Mouse (Mus musculus) mouse trophoblast stem cell (cell line): ENCODE measurements around the gene Rfk.

Experiments
- in situ Hi-C, 2 experiments: fragments of 300-500 bp; cut with MseI, MboI; formaldehyde crosslinking; loops; 2 replicates in 1 of 2; 3 replicates in 1 of 2; pipeline ENCODE4 v1.15.1; 2025

The Rfk gene

DNA sequence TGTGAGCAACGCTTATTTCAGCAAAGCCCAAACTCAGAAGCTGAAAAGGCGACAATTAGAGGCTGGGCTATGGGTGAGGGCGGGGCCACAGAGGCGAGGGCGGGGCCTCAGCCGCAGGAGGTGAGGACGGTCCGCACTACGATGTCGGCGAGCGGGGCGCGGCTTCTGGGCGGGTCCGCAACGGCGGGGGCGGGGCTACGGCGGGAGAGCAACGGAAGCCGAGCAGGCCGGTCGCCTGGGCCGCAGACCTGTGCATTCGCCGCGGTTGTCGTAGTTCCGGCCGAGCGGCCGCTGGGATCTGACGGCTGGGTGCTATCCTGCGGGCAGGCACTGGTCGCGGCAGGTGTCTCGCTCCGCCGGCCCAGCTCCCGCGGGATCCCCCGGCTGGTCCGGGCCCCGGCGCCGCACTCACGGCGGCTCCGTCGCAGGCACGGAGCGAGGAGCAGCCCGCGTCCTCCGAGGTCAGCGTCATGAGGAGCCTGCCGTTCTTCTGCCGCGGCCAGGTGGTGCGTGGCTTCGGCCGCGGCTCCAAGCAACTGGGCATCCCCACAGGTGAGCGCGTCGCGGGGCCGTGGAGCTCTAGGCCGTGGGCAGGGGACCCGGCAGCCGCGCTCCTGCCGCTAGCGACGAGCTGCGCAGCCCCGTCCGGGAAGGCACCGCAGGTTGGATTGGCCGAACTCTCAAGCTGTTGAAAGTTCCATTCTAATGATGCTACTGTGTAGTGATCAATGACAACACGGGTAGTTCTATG is at the start of gene Rfk:
Gene Rfk, plus strand, starts transcription at position 203 of the 751 bp plus-strand sequence.
- in situ Hi-C loops = no loop called here

DNA sequence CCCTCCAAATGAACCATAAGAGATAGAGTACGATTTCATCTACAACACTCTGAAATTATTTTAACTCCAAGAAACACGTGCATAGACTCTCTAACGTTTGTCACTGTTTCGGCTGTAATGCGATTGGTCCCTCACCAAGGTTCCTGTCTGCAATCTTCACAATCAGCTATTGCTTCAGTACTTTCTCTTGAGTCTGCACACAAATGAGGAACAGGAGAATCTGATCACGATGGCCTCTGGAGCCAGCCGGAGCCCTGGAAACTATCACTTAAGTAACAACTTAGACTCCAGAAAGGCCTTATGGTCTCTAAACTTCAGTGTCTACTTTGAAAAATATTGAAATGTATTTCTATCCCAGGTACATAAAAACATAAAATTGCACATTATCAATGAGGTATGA is 49.0 kb upstream of the Rfk start:
- in situ Hi-C loops = no loop called here

DNA sequence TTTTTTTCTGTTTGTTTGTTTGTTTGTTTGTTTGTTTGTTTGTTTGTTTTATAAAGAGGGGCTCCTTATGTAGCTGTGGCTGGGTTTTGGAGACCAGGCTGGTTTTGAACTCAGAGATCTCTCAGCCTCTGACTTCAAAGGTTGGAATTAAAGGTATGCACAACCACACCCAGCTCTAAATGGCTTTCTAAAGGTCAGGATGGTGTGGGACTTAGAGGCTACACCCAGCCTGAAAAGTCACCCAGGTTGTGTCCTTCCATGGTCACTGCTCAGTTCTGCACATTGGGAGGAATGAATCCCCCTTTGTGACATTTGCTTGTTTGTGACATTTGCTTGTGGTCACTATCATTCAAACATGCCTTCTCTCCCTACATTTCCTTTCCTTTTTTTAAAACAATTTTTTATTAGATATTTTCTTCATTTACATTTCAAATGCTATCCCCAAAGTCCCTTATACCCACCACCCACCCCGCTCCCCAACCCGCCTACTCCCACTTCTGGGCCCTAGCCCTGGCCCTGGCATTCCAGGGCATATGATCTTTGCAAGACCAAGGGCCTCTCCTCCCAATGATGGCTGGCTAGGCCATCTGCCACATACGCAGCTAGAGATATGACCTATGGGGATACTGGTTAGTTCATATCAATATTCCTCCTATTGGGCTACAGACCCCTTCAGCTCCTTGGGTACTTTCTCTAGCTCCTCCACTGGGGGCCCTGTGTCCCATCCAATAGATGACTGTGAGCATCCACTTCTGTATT is 46.9 kb upstream of the Rfk start:
- in situ Hi-C loops = no loop called here

DNA sequence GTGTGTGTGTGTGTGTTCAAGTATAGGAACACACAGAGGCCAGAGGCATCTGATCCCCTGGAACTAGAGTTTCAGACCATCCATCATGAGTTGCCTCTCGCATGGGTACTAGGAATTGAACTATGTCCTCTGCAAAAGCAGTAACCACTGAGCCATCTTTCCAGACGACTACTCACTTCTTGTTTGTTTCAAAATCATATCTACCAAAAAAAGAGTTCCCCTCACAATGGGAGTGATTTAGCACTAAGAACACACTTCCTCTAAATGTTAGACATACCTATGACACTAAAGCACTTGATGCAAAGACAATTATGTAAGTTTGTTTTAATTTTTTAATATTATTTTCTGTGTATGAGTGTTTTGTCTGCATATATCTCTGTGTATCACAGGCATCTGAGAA is 46.0 kb upstream of the Rfk start:
- in situ Hi-C loops = no loop called here

DNA sequence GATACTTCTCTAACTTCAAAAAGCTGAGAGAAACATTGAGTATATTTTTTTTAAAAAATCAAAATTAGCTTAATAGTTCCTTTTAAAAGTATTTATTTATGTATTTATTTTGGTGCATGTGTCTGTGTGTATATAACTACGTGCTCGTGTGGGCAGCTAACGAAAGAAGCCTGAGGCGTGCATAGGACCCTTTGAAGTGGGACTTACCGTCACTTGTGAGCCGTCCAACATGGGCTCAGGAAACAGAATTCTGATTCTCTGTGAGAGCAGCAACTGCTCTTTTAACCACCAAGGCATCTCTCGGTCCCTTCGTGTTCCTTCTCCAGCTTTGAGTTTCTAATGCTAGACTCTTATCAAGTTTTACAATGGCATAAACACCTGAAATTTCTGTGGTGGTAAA is 40.1 kb upstream of the Rfk start:
- in situ Hi-C loops = loop anchor here in 1 of 2 experiments (10.0 kb wide), 1 partner anchor 189 kb away; no protein-coding TSS in a partner anchor

DNA sequence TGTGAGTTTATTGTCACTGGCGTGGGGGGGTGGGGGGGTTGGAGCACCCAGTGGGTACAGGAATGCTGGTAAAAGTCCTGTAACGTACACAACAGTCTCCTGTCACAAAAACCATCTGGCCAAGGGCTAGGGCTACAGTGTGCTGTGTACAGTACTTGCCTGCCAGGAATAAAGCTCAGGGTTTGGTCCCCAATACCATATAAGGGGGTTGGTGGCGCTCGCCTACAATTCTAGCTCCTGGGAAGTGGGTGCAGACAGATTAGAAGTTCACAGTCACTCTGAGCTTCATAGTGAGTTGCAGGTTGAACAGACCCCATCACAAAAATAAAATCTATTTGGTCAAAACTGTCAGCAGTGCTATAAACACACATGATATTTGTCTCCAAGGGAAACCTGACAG is 39.5 kb upstream of the Rfk start:
- in situ Hi-C loops = loop anchor here in 1 of 2 experiments (10.0 kb wide), 1 partner anchor 190 kb away; no protein-coding TSS in a partner anchor

DNA sequence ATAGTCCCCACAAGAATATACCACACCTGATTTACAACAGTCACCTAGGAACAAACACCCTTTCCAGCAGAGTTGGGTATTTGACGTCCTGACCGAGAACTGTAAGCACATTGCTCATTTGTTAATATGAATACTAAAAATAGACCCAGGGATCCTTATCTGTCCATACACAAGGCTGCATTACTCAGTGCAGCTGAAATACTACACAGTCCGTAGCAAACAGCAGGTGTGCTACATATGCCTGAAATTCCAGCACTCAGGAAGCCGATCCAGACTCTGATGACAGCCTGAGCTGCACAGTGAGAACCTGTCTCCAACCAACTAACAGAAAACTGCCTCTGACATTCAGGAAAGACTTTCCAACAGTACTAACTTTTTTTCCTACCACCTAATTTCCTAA is 39.0 kb upstream of the Rfk start:
- in situ Hi-C loops = loop anchor here in 1 of 2 experiments (10.0 kb wide), 1 partner anchor 190 kb away; no protein-coding TSS in a partner anchor

DNA sequence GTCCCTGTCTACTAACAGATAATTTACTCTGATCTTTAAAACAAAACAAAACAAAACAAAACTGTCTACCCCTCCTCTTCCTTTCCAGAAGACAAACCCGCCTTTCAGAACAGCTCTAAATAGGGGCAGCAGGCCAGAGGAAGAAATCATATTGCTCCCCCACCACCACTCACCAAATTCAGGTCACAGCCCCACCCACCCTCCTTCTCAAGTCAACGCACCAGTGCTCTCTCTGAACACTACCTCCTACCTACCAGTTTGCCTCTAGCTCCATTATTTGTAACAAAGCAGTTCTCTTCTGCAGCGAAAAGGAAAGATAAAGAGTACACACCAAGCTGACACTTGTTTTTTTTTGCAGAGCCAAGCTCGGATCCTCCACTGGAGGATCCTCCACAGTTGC is 38.5 kb upstream of the Rfk start:
- in situ Hi-C loops = loop anchor here in 1 of 2 experiments (10.0 kb wide), 1 partner anchor 191 kb away; no protein-coding TSS in a partner anchor

DNA sequence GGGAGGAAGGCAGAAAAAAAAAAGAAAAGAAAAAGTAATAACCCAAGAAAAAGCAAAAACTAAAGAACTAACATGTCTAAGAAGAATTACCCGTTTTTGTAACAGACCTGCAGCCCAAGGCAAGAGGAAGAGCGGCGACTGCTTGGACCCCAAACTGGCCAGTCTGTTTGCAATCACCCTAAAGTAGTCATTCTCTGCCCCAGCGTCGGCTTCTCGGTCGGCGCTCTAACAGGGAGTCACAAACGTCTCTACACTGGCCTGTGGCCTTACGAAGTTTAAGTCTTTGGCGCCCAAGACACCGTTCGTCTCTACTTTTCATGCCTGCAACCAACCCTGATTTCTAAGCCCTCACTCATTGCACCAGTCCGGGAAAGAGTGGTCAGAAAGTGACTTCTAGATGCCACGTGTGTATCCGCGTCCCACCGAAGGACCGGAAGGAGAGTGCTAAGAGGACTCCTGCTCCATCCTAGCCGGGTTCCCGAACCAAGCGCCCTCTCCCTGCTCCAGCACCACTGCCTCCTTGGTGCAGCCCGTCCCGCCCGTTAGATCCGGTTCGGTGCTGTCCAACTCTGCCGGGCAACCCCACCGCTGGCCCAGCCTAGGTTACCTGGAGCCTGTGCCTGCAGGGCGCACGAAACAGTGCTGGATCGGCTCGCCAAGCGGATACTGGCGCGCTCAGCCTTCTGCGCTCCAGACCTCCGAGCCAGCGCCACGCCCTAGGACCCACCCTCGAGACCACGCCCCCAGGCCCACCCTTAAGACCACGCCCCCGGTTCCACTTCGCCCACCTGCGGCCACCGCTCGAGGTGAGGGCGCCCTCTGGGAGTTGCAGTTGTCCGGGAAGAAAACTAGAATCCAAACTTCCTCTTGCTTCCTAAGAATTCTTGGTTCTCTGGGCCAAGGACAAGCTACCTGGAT is 37.6 kb upstream of the Rfk start:
- in situ Hi-C loops = loop anchor here in 1 of 2 experiments (10.0 kb wide), 1 partner anchor 191 kb away; no protein-coding TSS in a partner anchor

DNA sequence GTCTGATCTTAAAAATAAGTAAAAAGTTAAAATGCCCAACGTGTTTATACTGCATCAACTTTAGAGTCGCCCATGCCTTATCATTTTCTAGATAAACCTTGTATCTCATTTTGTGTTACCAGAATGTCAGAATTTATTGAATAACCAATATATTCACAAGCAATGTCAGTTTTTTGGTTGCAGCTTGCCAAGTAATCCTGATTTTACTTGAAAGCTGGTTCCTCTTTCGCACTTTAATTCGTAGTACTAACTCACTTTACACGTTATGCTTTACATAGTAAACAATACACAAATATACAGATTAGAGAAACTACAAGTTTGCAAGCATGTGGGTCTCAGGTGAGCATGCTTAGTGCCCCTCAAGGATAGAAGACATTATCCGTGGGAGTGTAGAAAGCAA is 36.9 kb upstream of the Rfk start:
- in situ Hi-C loops = loop anchor here in 1 of 2 experiments (10.0 kb wide), 1 partner anchor 192 kb away; no protein-coding TSS in a partner anchor

DNA sequence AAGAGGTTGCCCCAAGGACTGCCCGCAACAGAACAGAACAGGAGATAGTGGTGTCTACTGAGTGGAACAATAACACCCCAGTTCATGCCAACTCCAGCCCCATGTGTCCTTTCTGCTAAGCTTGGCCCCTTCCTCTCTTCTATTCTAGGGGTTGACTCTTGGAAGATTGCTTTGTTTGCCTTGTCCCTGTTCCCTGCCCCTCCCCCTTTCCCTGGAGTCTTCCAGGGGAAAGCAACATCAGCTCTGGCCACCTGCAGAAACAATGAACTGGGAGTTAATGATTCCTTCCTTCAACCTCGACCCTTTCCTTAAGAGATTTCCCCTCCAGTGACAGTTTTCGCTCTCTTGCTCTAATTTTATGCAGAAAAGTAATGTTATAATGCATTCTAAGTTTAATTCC is 36.5 kb upstream of the Rfk start:
- in situ Hi-C loops = loop anchor here in 1 of 2 experiments (10.0 kb wide), 1 partner anchor 193 kb away; no protein-coding TSS in a partner anchor

DNA sequence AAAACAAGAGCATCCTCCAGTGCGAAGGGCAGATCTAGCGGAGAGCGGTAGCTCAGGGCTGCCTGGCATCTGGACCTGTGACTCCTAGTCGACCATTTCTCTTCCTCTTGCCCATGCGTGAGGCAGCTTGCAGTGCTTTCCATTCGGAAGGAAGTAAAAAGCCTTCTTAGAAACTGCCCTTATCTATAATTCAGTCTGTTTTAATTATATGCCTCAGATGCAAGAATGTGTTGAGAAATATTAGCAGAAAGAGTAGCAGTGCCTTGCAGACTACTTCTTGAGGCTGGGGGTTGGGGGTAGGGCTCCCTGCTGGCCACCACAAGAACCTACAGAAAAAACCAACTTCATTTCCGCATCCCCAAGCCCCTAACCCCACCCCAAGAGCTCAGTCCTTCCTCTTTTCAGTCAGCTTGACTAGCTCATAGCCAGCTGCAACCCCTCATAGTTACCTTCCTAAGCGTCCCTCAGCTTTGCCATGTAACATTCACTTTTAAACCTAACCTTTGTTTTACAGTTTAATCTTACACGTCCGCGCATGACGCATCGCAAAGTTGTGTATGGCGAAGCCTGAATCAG is 34.4 kb upstream of the Rfk start:
- in situ Hi-C loops = loop anchor here in 1 of 2 experiments (10.0 kb wide), 1 partner anchor 195 kb away; no protein-coding TSS in a partner anchor

DNA sequence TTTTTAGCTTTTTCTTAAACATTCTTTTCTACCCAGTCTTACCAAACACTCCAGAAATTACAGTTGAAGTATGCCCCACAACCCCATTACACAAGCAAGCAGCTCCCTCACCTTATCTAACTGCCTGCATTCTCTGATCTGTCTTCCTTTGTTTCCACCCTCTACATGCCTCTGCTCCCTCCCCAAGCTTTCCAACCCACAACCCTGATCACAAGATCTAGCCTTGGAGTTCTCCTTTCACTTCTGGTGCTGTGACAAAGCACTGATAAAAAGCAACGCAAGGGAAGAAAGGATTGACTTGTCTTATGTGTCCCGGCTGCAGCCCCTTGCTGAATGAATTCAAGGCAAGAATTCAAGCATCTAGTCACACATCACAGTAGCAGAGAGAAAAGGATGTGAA is 32.7 kb upstream of the Rfk start:
- in situ Hi-C loops = loop anchor here in 1 of 2 experiments (5.0 to 10.0 kb wide), 2 partner anchors 199 to 236 kb away; no protein-coding TSS in a partner anchor

DNA sequence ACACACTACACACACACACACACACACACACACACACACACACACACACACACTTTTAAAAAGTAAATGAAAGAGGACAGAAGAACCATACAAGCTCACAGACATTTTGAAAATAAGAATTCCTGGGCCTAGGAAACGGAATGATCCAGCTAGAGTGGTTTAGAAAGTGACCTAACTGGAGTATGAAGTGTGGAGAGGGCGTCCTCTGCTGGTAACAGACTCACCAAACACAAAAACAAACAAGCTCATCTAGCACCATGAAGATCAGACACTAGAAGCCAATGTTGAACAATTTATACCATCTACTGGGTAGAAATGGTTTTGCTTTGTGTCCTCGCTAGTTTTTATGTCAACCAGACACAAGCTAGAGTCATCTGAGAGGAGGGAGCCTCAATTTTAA is 29.1 kb upstream of the Rfk start:
- in situ Hi-C loops = loop anchor here in 1 of 2 experiments (5.0 to 10.0 kb wide), 2 partner anchors 202 to 240 kb away; no protein-coding TSS in a partner anchor

DNA sequence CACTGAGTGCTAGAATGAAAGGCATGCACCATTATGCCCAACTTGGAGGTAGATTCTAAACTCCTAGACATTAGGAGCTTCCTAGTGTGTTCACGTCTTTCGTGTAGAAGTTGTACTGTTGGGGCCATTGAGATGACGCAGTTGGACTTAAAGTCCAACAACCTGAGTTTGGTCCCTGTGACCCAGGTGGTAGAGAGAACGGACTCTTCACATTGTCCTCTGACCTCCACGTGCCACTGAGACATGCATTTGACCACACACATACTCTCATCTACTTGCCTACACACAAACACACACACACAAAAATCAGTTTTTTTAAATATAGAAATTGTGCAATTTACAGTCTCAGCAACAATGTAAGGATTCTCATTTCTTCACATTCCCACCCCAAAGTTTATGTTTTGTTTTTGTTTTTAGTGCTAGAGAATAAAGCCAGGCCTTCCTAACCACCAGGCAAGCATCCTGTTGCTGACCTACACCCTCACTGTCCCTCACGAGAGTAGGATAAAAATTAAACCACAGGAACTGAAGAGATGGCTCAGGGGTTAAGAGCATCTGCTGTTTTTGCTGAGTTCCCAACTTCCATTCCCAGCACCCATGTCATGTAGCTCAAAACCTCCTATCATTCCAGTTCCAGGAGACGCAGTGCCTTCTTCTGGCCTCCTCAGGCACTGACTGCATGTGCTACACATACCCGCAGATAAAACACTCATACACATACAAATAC is 27.3 kb upstream of the Rfk start:
- in situ Hi-C loops = loop anchor here in 1 of 2 experiments (10.0 kb wide), 1 partner anchor 242 kb away; no protein-coding TSS in a partner anchor

DNA sequence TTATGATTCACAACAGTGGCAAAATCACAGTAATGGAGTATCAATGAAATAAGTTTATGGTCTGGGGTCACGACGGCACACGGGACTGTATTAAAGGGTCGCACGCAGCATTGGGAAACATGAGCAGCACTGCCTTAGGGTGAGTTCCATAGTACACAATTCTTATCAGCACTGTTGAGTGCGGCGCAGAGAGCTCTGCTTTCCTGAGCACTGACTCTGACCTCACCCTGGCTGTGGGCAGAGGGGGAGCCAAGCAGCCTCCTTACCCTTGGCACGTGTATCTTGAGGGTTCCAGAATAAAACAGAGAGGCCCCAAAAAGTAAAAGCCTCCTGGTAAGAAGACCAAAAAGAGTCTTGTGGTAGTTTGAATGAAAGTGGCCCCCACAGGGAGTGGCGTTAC is 25.3 kb upstream of the Rfk start:
- in situ Hi-C loops = loop anchor here in 1 of 2 experiments (10.0 kb wide), 1 partner anchor 244 kb away; no protein-coding TSS in a partner anchor

DNA sequence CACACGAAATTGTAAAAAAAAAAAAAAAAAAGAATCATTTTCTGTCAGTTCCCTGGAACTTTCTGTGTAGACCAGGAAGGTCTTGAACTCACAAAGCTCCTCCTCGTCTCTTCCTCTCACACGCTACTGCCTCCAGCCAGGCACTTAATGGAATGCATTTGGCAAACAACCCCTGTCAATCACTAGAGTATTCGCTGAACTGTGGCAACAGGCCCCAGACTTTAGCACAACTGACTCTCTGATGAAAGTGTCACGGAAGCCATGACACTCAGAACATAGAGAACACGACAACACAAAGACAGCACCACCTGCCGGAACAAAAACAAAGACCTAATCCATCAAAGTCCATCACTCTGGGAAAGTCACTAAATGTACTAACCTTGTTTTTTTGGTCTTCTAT is 24.3 kb upstream of the Rfk start:
- in situ Hi-C loops = loop anchor here in 1 of 2 experiments (10.0 kb wide), 1 partner anchor 245 kb away; no protein-coding TSS in a partner anchor

DNA sequence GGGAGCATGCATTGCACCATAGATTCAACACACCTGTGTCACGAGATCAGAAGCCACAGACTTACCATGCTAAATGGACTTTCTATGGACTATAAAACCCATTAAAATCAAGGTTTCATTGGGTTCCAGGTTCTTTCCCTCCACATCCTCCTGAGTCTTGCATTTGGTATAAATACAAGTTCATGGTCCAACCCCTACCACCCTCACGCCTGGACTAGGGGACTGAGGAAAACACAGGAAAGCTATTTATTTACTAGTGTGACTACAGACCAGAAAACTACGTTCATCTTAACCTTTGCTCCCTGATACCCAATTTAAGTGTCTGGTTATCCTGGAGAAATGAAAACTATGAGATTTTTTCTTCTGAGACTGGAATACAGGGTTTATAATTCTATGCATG is 21.1 kb upstream of the Rfk start, which contains the start of gene Gcnt1:
Gene Gcnt1, minus strand, starts transcription at position 144 of the 400 bp plus-strand sequence.
- in situ Hi-C loops = loop anchor here in 1 of 2 experiments (10.0 kb wide), 1 partner anchor 248 kb away; no protein-coding TSS in a partner anchor

DNA sequence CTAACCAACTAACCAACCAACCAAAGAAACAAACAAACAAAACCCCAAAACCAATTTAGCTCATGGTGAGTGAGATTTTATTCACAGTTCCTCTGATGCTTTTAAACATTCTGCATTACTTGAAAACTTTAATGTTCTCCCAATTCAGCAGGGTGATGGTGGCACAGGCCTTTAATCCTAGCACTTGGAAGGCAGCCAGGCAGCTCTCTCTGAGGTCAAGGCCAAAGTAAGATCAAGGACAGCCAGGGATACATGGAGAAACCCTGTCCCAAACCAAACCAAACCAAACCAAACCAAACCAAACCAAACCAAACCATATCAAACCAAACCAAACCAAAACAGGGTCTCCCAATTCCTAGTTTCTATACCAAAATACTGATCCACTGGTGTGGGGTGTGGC is 15.0 kb upstream of the Rfk start:
- in situ Hi-C loops = loop anchor here in 1 of 2 experiments (10.0 kb wide), 1 partner anchor 254 kb away; no protein-coding TSS in a partner anchor
